Mouse (Mus musculus) adrenal gland, adult 8-10 months (tissue): ENCODE measurements at regions not wholly inside any gene's neighbourhood (a gene's known extent, or its start where the extent isn't known, plus 50 kb on each side); places are given as distances from the start of the nearest gene placed in this dataset.

ENCODE experiments used
- DNase-seq: peaks from one replicate; pipeline ENCODE4 v3.0.0; 2022

- no peak for DNase-seq
These were observed 241.5 kb upstream of the Trib2 start for GRCm38 (mm10) chr12:16058255-16058654.

DNA sequence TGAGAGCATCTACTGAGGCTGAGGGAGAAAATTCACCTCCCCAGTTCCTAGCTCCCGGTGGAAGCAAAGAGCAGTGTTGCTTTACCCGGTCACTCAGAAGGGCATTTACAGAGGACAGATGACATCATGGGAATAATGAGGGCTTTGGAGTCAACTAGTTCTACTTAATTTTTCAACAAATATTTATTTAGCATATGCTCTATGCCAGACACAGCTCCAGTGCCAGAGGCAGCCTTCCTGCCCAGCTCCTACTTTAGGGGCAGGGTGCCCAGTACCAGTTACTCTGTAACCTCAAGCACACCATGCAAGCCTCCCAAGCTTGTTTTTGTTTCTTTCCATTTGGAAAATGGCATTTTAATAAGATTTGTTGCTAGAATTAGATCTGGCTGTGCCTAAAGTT is 240.1 kb upstream of the Trib2 start:
- no peak for DNase-seq

DNA sequence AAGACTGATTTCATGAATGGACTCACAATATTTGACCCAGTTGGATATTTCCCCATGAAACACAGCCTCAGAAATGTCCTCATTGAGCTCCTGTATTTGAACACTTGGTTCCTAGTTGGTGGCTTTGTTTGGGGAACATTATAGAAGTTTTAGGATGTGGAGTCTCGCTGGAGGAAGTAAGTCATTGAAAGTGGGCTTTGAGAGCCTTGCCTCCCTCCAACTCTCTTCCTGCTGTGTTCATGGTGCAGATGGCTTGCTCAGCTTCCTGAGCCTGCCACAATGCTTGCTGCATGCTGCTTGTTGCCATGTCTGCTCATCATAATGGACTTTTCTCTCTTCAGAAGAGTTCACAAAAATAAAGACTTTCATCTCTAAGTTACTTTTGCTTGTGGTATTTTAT is 239.5 kb upstream of the Trib2 start:
- no peak for DNase-seq

- no peak for DNase-seq
These were observed 237.9 kb upstream of the Trib2 start for GRCm38 (mm10) chr12:16054591-16054990.

DNA sequence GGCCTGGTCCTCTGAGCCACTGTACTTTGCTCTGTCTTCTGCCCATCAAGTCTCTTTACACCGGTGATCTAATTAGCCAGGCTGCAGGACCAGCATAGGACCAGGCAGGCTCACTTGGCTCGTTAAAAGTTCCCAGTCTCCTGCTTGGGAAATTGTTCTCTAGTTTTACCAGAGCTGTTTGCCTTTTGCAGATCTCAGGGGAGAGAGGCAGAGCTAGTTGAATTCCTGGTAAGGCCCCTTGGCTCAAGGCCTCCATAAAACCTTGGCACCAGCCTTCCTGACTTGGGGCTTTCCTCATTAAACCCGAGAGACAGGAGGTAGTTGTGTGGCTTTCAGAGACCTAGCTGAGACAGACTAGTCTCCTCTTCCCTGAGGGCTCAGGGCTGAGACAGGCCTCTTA is 237.0 kb upstream of the Trib2 start:
- DNase-seq = no peak

- no peak for DNase-seq
These were observed 236.3 kb upstream of the Trib2 start for GRCm38 (mm10) chr12:16052998-16053397.

DNA sequence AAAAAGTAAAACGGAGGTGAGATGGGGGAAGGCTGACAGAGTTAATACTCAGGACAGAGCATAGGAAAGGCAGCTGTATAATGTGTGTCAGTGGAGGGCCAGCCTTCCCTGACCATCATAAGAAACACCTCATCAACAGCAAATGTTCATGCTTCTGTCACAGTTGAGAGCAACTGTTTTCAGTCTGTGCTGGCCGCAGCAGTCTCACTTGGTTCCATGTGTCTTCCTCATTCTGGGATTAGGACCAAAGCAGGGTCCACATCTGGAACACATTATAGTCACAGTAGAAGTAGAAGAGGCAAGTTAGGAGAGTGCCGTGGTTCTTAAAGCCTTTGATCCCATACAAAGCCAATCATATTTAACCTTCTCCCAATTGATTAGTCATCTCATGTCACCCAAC is 235.6 kb upstream of the Trib2 start:
- DNase-seq = no peak

DNA sequence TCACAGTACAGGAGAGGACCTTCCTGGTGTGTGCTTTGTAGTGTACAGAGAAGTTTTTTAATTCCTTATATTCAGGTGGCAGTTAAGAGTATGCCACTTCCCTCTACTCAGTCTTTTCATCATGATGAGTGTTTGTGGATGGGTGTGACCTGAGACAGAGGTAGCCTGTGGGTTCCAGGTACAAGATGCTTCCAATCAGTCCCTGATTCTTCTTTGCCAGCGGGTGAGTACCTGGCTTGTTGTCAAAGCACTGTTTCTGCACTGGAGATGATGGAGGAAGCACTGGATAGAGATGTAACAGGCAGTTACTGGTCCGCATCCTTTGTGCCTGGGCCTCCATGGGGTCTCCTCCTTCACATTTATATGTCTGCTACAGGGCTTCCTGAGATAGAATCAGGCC is 234.7 kb upstream of the Trib2 start:
- DNase-seq = no peak

- DNase-seq = no peak
These were observed 232.8 kb upstream of the Trib2 start for GRCm38 (mm10) chr12:16049545-16049944.

- DNase-seq = no peak
These were observed 229.9 kb upstream of the Trib2 start for GRCm38 (mm10) chr12:16046643-16047042.

- no peak for DNase-seq
These were observed 229.2 kb upstream of the Trib2 start for GRCm38 (mm10) chr12:16045791-16046494.

DNA sequence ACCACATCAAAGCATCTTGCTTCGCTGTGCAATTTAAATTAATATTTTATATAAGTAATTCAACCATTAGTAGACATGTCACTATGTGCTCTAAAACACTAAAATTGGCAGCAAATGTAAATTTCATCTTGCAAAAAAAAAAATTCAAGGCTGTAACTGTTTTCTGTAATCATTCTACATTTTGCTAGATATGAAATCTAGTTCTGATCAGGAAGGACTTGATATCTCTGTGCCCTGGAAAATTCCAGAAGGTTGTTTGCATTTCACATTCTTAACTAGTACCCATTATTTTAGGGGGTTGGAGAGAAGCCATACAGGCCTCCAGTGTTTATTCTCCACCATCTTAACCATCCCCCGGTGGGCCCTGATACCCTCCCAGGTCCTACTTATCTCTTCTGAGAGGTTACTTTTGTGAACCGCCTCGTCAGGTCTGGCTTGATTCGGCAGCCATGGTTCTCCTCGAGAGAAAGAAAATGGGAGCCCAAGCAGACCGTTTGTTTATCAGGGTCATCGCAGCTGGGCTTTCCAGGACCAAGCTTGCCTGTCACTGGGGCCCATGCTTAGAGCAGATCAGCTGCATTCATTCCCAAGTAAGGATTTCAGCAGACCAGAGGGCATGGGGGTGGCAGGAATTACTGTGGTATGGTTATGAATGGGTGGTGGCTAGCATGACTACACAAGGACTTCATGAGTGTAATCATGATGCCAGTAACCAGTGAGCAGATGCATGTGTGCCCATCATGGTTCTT is 226.9 kb upstream of the Trib2 start:
- no peak for DNase-seq

DNA sequence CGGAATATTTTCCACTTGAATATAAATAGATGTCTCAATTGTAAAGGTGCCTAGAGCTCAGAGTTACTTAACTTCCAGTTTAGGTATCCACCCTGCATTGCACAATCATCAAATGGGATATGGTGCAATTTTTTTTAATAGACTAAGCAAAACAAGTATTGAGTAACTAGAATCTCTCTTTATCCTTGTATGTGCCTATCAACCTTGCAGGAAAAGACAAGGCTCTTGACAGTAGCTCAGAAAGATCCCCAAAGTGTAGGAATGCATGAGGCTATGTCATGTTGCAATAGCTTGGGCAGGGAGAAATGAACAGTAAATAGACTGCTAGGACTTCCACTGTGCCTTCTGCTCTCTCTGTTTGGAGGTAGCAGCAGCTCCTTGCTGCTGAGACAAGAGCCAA is 225.6 kb upstream of the Trib2 start:
- DNase-seq = peak; percentile 9

- no peak for DNase-seq
These were observed 224.4 kb upstream of the Trib2 start for GRCm38 (mm10) chr12:16041129-16041528.

DNA sequence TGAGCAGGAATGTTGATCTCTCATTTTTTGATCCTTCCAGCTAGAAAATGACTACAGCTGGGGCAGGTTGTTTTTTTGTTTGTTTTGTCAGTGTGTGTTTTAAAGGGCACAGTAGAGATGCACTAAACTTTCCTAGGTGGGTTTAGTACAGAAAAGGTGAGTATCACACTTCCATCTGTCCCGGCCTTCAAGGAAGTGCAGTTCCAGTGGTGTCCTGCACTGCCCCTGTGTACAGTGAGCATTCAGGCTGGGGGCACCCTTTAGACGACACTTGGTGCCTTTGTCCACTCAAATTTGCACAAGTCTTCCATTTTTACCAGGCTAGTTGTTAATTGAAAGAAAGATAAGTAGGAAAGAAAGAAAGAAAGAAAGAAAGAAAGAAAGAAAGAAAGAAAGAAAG is 218.8 kb upstream of the Trib2 start:
- DNase-seq = no peak

GRCm38 (mm10) chr12:16034691-16035515 is 218.2 kb upstream of the Trib2 start:
- DNase-seq = no peak

DNA sequence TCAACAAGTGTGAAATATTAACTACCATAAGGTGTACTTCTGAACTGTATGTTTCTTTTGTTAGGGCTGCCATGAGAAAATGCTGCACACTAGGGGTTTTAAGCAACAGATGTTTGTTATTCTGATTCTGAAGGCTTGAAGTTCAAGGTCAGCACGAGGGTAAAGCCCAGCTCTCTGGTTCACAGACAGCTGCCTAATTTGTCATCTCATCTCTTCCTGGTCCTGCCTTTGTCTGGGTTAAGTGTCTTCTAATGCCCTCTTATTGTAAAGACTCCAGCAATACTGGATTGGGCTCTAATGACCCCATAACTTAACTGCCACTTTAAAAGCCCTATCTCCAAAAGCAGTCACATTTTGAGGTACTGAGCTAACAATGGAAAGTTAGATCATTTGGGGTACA is 209.9 kb upstream of the Trib2 start:
- DNase-seq = no peak

GRCm38 (mm10) chr12:16023273-16023672 is 206.6 kb upstream of the Trib2 start:
- DNase-seq = no peak

DNA sequence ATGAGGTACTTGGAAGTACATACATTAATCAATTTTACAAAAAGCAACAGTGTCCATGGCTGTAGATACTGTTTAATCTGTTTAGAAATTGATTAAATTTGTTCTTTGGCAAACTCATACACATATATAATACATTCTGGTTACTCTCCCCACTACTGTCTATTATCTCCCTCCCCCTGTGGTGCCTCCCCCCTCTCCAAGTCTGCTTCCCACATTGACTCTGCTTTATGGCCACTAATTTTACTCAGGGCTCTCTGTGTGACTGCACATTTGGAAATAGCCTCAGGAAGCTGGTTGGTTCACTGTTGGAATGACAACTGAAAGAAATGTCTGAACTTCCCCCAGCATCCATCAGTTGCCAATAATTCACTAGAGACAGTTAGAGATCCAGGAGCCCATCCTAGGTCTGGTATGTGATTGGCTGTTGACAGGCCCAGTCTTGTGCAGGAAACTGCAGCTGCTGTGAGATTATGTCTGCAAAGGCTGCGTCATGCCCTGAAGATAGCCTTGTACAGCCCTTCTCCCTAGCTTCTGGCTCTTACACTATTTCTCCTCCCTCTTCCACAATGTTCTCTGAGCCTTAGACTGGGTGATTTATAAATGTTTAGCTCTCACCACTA is 204.6 kb upstream of the Trib2 start:
- no peak for DNase-seq

GRCm38 (mm10) chr12:16018237-16018636 is 201.5 kb upstream of the Trib2 start:
- DNase-seq = no peak

GRCm38 (mm10) chr12:16016621-16017020 is 199.9 kb upstream of the Trib2 start:
- DNase-seq = no peak

GRCm38 (mm10) chr12:16015596-16015995 is 198.9 kb upstream of the Trib2 start:
- no peak for DNase-seq

- DNase-seq = no peak
These were observed 198.0 kb upstream of the Trib2 start for GRCm38 (mm10) chr12:16014679-16015078.
